Mouse (Mus musculus): ENCODE measurements at regions not wholly inside any gene's neighbourhood (a gene's known extent, or its start where the extent isn't known, plus 50 kb on each side); places are given as distances from the start of the nearest gene placed in this dataset.

GRCm38 (mm10) chr7:54068271-54068851 lies 766.9 kb upstream of the Luzp2 start:
- DNase-seq (ENCODE audit: low spot score in 2 of 2), result no peak

DNA sequence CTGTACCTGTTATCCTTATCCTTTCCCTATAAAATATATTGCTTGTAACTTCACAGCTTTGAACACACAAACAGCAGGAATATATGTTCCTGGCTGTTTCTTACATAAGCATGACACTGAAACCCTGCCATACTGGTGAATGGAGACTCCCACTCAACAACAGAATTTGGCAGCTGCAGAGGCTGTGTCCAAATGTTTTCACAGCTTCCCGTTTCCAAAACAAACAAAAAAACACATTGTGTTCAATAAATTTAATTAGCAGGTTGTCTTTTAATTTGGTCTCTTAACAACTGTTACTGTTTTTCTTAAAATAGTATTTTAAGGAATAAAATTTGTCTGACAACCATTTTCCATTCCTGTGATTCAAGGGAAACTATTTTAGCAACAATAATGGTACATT lies 718.3 kb upstream of the Luzp2 start:
- peak in 1 of 2 experiments; percentile 3 for DNase-seq (ENCODE audit: low spot score in 2 of 2)

DNA sequence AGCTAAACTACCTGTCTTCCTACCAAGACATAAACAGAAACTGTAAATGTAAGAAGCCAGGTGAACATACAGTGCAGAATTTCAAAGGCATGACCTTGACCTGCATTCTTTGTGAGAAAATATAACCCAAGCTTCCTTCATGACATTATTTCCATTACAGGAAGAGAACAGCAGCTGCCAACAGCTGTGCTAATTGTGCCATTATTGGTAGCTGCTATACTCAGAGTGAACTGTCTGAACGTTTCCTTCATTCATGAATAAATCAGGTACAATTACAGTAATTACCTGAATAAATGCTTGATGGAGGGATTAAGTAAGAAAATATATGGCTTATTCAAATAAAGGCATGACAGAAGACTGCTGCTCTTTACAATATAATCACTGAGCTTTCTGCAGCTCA lies 696.3 kb upstream of the Luzp2 start:
- DNase-seq (ENCODE audit: low spot score in 2 of 2), result no peak

- no peak for DNase-seq (ENCODE audit: low spot score in 2 of 2)
Measured at GRCm38 (mm10) chr7:54150855-54151254, 684.4 kb upstream of the Luzp2 start.

DNA sequence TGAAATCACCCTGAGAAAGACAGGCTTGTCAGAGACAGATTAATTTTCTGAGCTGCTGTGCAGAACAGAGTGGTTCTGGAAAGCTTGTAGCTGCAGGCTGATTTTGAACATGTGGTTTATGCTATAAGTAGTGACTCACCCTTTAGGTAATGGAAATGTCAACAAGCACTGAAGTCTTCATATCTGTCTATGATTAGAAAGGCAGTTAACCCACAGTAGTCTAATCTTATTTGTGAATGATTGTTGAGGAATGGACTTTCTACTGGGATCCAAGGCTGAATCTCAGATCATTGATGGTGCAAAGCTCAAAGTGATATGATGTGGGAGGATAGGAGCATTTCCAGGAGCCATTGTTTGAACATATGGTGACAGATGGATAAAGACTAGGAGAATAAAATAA lies 635.3 kb upstream of the Luzp2 start:
- DNase-seq (ENCODE audit: low spot score in 2 of 2), result no peak
